Mouse (Mus musculus) MEL (cell line): ENCODE results near the gene Prex1.

Experiments used
- MEF2A ChIP-seq: IDR thresholded peaks from 2 replicates; pipeline ENCODE4 v1.6.1; 2014; ENCODE audit warnings: low read depth, mild to moderate bottlenecking, inconsistent platforms, low read length, improper control_type of control experiment; ENCODE audit not compliant: poor library complexity, insufficient replicate concordance, severe bottlenecking; ENCODE audit errors: extremely low read depth
- MXI1 ChIP-seq: IDR thresholded peaks from 2 replicates; pipeline ENCODE4 v1.6.1; 2011; ENCODE audit warnings: mild to moderate bottlenecking, low read depth, low read length, improper control_type of control experiment

DNA sequence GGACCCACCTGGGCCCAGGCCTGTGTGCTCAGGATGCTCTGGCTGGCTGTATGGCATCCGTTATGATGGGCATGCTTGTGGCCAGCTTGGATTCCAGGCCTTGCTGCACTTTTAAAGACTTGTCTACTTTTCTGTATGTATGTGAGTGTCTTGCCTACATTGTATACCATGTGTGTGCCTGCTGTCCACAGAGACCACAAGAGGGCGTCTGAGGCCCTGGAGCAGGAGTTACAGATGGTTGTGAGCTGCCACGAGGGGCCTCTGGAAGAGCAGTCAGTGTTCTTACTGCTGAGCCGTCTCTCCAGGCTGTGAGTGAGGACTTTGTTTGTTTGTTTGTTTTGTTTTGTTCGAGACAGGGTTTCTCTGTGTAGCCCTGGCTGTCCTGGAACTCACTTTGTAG is 148.1 kb downstream of the Prex1 start:
- no peak for TF ChIP-seq MEF2A
- no peak for TF ChIP-seq MXI1
